ENCODE assay signal across 8 mouse cellular contexts in the genomic region with DNA sequence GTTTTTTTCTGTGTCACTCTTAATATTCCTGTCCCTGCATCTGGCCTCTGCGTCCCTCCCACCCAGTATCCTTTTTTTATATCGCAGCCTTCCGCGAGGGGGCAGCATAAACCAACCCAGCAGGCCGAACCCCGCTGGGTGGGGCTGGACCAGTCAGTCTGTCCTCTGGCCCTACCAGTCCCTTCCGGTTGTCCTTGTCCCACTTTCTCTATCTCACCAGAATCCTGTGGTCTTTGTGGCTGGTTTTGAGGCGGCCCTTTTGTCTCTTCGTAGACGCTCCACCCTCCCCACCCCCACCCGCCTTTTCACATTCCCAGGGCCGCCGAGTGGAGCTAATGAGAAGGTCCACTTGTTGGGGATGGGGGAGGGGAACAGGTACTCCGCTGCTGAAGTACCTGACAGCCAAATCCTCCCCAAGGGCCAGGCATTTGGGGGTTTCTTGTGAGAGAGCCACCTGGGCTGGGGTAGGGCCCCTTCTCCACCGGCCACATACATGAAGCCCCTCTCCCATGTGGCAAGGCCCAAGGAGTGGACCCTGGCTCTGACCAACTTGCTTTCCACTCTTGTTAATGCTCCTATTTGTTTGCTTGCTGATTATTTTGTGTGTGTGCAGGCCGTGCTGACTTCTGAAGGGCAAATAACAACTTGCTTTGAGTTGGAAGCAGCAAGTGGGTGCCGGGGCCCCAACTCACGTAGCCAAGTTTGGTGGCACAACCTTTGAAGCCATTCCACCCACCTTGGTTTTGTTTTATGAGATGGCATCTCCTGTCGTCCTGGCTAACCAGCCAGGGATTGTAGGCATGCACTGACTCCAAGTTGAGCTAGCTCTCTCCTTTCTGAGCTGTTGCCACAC. TPM values are rescaled to one million over a fixed set of nuclear protein-coding genes. Genes with fewer than 3 reads are reported as not detected.
DNase-seq lines count a peak whose midpoint lies in the region; ATAC-seq lines count a peak whose summit lies in the region.

A gene (minus strand): TSS at position 267 of the 853 bp plus-strand sequence.

- intact Hi-C loops in left cerebral cortex, postnatal 14 days (cut with DNase I), result loop anchor here (2.0 kb wide), 1 partner anchor 40 kb away; no protein-coding TSS in a partner anchor

- H3K4me2 ChIP-seq in intestine, embryonic 14.5 days (ENCODE audit: low read length), result peak within 1 kb of the TSS; percentile 69

- H3K9ac ChIP-seq in intestine, embryonic 14.5 days (ENCODE audit: low read length), result peak within 1 kb of the TSS; percentile 76

- 19% methylated on average over 19 of the region's 19 CpGs for WGBS in intestine, embryonic 14.5 days

- no peaks in the 10 kb centered on the region for H3K36me3 ChIP-seq in intestine, embryonic 14.5 days (ENCODE audit: control insufficient read depth, insufficient read depth, low read length)

- ATAC-seq in intestine, embryonic 14.5 days (replicated peaks; ENCODE audit: low FRiP score, low TSS enrichment, low read depth), result peak; percentile 69
- ATAC-seq in megakaryocyte-erythroid progenitor cell, adult 5-6 weeks (replicated peaks; ENCODE audit: low FRiP score, low TSS enrichment, poor library complexity, severe bottlenecking), result peak; percentile 62

- DNase-seq in adrenal gland, adult 2 months, result peak; percentile 95
- peak; percentile 89 for DNase-seq in embryo, embryonic 11 days
- peak; percentile 90 for DNase-seq in gastrocnemius, postnatal 25 days
- peak; percentile 94 for DNase-seq in intestine, embryonic 14.5 days (ENCODE audit: low spot score)
- peak; percentile 74 to 80 for DNase-seq in left cerebral cortex, postnatal 14 days (ENCODE audit: low spot score in 2 of 2)
- DNase-seq in right cerebral cortex, postnatal 14 days, result peak; percentile 77
- peak; percentile 89 for DNase-seq in urinary bladder, postnatal 25 days (ENCODE audit: low spot score)

- H3K4me1 ChIP-seq in intestine, embryonic 14.5 days (replicated peaks; ENCODE audit: control insufficient read depth, insufficient read depth, low read length), result peaks cover 35% of the 10 kb centered on the region

- peak within 1 kb of the TSS; percentile 81 for H3K4me3 ChIP-seq in intestine, embryonic 14.5 days (ENCODE audit: low read depth, low read length)

- H3K27ac ChIP-seq in intestine, embryonic 14.5 days (ENCODE audit: low read depth), result peak within 1 kb of the TSS; percentile 90

- H3K9me3 ChIP-seq in intestine, embryonic 14.5 days (ENCODE audit: control insufficient read depth, low read length), result 0 out of 2 replicates have a peak, but pooled peaks cover 3% of the 10 kb centered on the region

- H3K27me3 ChIP-seq in intestine, embryonic 14.5 days (replicated peaks; ENCODE audit: control insufficient read depth, insufficient read depth, low read length), result no peaks in the 10 kb centered on the region

RNA-seq across cellular contexts. Expression of the gene that starts here (rescaled TPM):
- 10 to 100 TPM; 76.9 to 98.1 TPM for total RNA-seq in adrenal gland, adult 2 months (2021)
- 138 and 165 TPM in 2 replicates for polyA plus RNA-seq in adrenal gland, adult 2 months (2012; rRNA removed)
- total RNA-seq in gastrocnemius, postnatal 25 days (2021), result 1 to 10 TPM; 2.1 to 3.9 TPM
- polyA plus RNA-seq in intestine, embryonic 14.5 days (2014; fragmentation: Nextera tagmentation; extraction: Ambion mirVana), result 136 TPM in 2 replicates
- 10 to 100 TPM; 11.6 to 15.2 TPM for total RNA-seq in left cerebral cortex, postnatal 14 days (2021)
- total RNA-seq in megakaryocyte-erythroid progenitor cell, adult 5-6 weeks (2014; fragmentation: Nextera tagmentation), result 2.2 and 6.0 TPM in 2 replicates
- total RNA-seq in megakaryocyte-erythroid progenitor cell, adult 5-6 weeks (2017), result 3.9 and 12.3 TPM in 2 replicates

Comparison
In these comparisons a context has a peak if more than half of its experiments do, and no peak if none do; other contexts are left out.
1. Peak in every context shown above with its lines: DNase-seq, ATAC-seq, H3K4me3 ChIP-seq and H3K27ac ChIP-seq.
2. RNA of the gene that starts here (total RNA-seq): 76.9 to 98.1 TPM in adrenal gland, adult 2 months; 11.6 to 15.2 TPM in left cerebral cortex, postnatal 14 days, 2.2 to 12.3 TPM in megakaryocyte-erythroid progenitor cell, adult 5-6 weeks and 2.1 to 3.9 TPM in gastrocnemius, postnatal 25 days; every median in the first group is over 4 times any median in the second.